Mouse (Mus musculus): Measurements from ENCODE around the gene Olfr922. TPM values are rescaled to one million over a fixed set of nuclear protein-coding genes. Genes with fewer than 3 reads are reported as not detected.

Olfr922 gene
- not detected in 2 replicates for polyA plus RNA-seq (2015; fragmentation: Nextera tagmentation; extraction: Ambion mirVana)

GRCm38 (mm10) chr9:38814314-38814713, at the start of gene Olfr922:
Olfr922 (plus strand) TSS chr9:38814614.
- no peak for ATAC-seq (ENCODE audit: insufficient read depth)
- WGBS (ENCODE audit: insufficient replicate concordance), result 39% methylated on average over 2 of the region's 2 CpGs
- H3K4me3 ChIP-seq (replicated peaks), result no peak within 1 kb of the TSS
- no peaks in the 10 kb centered on the region for H3K27me3 ChIP-seq
- H3K9ac ChIP-seq, result no peak within 1 kb of the TSS
- H3K9me3 ChIP-seq (replicated peaks), result no peaks in the 10 kb centered on the region
- no peaks in the 10 kb centered on the region for H3K4me1 ChIP-seq (replicated peaks)
- no peak within 1 kb of the TSS for H3K4me2 ChIP-seq
- no peaks in the 10 kb centered on the region for H3K36me3 ChIP-seq (replicated peaks)
- H3K27ac ChIP-seq (replicated peaks), result no peak within 1 kb of the TSS

DNA sequence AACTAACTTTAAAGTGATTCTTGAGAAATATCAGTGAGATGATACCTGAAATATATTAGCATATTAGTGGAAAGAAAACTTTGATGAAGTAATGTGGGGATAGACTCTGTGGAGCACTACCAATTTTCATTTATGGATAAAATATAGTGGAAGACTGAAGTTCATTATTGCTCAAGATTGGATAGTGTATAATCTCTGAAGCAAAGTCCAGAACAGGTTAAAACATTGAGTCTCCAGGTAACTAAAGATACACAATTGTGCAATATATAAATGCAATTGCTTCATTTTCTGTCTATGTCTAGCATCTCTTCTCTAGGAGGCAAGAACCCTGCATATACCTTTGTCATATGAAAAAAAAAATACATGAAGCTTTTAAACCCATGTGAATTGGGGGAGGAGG, 41.6 kb upstream of the Olfr922 start, which contains the start of gene Olfr921:
Olfr921 (plus strand) TSS at position 301 of the 400 bp plus-strand sequence.
- no peaks in the 10 kb centered on the region for H3K9me3 ChIP-seq (replicated peaks)
- H3K36me3 ChIP-seq (replicated peaks), result no peaks in the 10 kb centered on the region
- H3K27me3 ChIP-seq, result no peaks in the 10 kb centered on the region
- no peak within 1 kb of the TSS for H3K4me2 ChIP-seq
- no peak within 1 kb of the TSS for H3K9ac ChIP-seq
- H3K4me3 ChIP-seq (replicated peaks), result no peak within 1 kb of the TSS
- ATAC-seq (ENCODE audit: insufficient read depth), result no peak
- no peaks in the 10 kb centered on the region for H3K4me1 ChIP-seq (replicated peaks)
- no peak within 1 kb of the TSS for H3K27ac ChIP-seq (replicated peaks)

DNA sequence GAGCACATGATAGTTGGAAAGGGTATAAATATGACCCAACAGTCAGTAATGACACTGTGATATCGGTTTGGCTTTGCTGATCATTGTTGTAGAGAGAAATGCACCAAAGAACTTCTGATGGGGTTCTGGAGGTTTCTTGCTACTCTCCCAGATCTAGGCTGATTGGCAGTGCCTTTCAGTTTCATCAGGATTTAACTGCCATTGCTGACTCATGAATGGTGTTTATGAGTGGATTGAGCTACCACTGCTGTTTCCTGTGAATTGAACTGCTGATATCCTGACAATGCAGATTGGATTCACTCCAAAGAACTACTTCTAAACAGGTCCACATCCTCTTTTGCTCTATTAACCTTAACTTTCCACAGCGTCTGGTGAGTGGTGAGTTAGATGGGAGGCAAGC, 21.7 kb upstream of the Olfr922 start:
- no peaks in the 10 kb centered on the region for H3K36me3 ChIP-seq (replicated peaks)
- no peaks in the 10 kb centered on the region for H3K27me3 ChIP-seq
- no peaks in the 10 kb centered on the region for H3K9me3 ChIP-seq (replicated peaks)
- no peak overlapping the region for H3K27ac ChIP-seq (replicated peaks)
- no peak overlapping the region for H3K9ac ChIP-seq
- H3K4me1 ChIP-seq (replicated peaks), result no peaks in the 10 kb centered on the region
- H3K4me2 ChIP-seq, result no peak overlapping the region
- no peak for ATAC-seq (ENCODE audit: insufficient read depth)
- H3K4me3 ChIP-seq (replicated peaks), result no peak overlapping the region
- WGBS (ENCODE audit: insufficient replicate concordance), result 49% methylated on average over 2 of the region's 2 CpGs

DNA sequence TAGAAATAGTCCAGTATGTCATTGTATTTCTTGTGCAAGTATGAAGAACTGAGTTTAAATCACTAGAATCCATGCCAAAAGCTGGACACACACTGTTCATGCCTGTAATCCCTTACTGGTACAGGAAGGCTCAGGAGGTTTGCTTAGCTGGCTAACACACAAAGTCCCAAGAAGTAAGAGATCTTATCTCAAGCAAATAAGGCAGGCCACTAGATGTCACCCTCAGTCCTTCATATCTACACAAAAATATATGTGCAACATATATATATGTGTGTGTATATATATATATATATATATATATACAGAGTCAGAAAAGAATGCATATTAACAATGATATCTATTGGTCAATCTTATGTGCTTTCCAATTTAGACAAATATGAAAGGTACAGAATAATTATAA, 8.7 kb upstream of the Olfr922 start:
- H3K27ac ChIP-seq (replicated peaks), result no peak overlapping the region
- no peak overlapping the region for H3K9ac ChIP-seq
- H3K4me1 ChIP-seq (replicated peaks), result no peaks in the 10 kb centered on the region
- H3K9me3 ChIP-seq (replicated peaks), result no peaks in the 10 kb centered on the region
- ATAC-seq (ENCODE audit: insufficient read depth), result no peak
- H3K4me3 ChIP-seq (replicated peaks), result no peak overlapping the region
- H3K36me3 ChIP-seq (replicated peaks), result no peaks in the 10 kb centered on the region
- H3K4me2 ChIP-seq, result no peak overlapping the region
- no peaks in the 10 kb centered on the region for H3K27me3 ChIP-seq

GRCm38 (mm10) chr9:38815458-38815986, 1.1 kb downstream of the Olfr922 start:
- H3K4me3 ChIP-seq (replicated peaks), result no peak overlapping the region
- no peak for ATAC-seq (ENCODE audit: insufficient read depth)
- no peak overlapping the region for H3K4me2 ChIP-seq
- H3K36me3 ChIP-seq (replicated peaks), result no peaks in the 10 kb centered on the region
- no peak overlapping the region for H3K27ac ChIP-seq (replicated peaks)
- no peaks in the 10 kb centered on the region for H3K4me1 ChIP-seq (replicated peaks)
- H3K9me3 ChIP-seq (replicated peaks), result no peaks in the 10 kb centered on the region
- WGBS (ENCODE audit: insufficient replicate concordance), result 65% methylated on average over 1 of the region's 1 CpGs
- no peaks in the 10 kb centered on the region for H3K27me3 ChIP-seq
- H3K9ac ChIP-seq, result no peak overlapping the region

- WGBS (ENCODE audit: insufficient replicate concordance), result 64% methylated on average over 1 of the region's 1 CpGs
- no peaks in the 10 kb centered on the region for H3K36me3 ChIP-seq (replicated peaks)
- H3K4me3 ChIP-seq (replicated peaks), result no peak within 1 kb of the TSS
- no peaks in the 10 kb centered on the region for H3K9me3 ChIP-seq (replicated peaks)
- ATAC-seq (ENCODE audit: insufficient read depth), result no peak
- no peak within 1 kb of the TSS for H3K27ac ChIP-seq (replicated peaks)
- H3K9ac ChIP-seq, result no peak within 1 kb of the TSS
- H3K4me1 ChIP-seq (replicated peaks), result no peaks in the 10 kb centered on the region
- no peak within 1 kb of the TSS for H3K4me2 ChIP-seq
- H3K27me3 ChIP-seq, result no peaks in the 10 kb centered on the region
Observed at GRCm38 (mm10) chr9:38826245-38826644, 11.8 kb downstream of the Olfr922 start, which contains the start of gene Olfr923. Olfr923 (plus strand) TSS chr9:38826545.

GRCm38 (mm10) chr9:38833027-38833426, 18.6 kb downstream of the Olfr922 start:
- H3K4me3 ChIP-seq (replicated peaks), result no peak overlapping the region
- no peak overlapping the region for H3K9ac ChIP-seq
- no peak overlapping the region for H3K4me2 ChIP-seq
- no peak overlapping the region for H3K27ac ChIP-seq (replicated peaks)
- no peaks in the 10 kb centered on the region for H3K27me3 ChIP-seq
- ATAC-seq (ENCODE audit: insufficient read depth), result no peak
- H3K9me3 ChIP-seq (replicated peaks), result no peaks in the 10 kb centered on the region
- H3K4me1 ChIP-seq (replicated peaks), result no peaks in the 10 kb centered on the region
- H3K36me3 ChIP-seq (replicated peaks), result no peaks in the 10 kb centered on the region
- 63% methylated on average over 2 of the region's 2 CpGs for WGBS (ENCODE audit: insufficient replicate concordance)

DNA sequence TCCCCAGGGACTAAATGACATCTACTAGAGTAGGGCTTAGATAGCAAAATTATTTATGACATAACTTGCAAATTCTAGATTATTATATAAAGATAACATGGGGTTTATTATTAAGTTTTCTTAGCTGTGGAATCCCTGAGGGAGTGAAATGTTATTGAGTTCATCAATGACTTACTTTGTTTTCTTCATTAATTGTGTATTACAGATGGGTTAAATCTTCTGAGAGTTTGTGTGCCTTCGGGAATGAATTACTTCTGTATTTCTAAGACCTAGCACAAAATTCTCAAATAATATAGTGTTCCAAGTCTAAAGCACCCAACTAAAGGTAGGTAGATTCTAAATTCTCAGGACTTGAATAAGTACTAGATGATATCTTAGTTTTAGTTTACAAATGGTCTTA, 29.7 kb downstream of the Olfr922 start, which contains the start of gene Olfr924:
Olfr924 (plus strand) TSS at position 301 of the 400 bp plus-strand sequence.
- H3K4me3 ChIP-seq (replicated peaks), result no peak within 1 kb of the TSS
- H3K4me2 ChIP-seq, result no peak within 1 kb of the TSS
- no peak for ATAC-seq (ENCODE audit: insufficient read depth)
- H3K4me1 ChIP-seq (replicated peaks), result no peaks in the 10 kb centered on the region
- H3K9ac ChIP-seq, result no peak within 1 kb of the TSS
- H3K27me3 ChIP-seq, result no peaks in the 10 kb centered on the region
- H3K27ac ChIP-seq (replicated peaks), result no peak within 1 kb of the TSS
- 44% methylated on average over 1 of the region's 1 CpGs for WGBS (ENCODE audit: insufficient replicate concordance)
- H3K36me3 ChIP-seq (replicated peaks), result no peaks in the 10 kb centered on the region
- no peaks in the 10 kb centered on the region for H3K9me3 ChIP-seq (replicated peaks)

DNA sequence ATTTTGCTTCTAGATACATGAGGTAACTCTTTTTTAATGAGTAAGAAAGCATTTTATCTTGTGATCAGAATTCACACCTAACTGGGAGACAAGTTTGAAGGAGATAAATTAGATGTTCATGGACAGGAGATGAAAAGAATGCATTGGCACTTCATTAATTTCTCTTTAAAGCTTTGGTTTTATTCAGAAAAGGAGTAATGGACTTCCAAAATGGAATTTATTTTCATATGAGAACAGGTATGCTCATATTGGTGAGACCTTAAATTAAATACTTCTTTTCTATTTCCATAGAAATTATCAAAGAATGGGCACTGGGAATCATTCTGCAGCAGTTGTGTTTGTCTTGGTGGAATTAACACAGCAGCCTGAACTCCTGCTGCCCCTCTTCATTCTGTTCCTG, 40.3 kb downstream of the Olfr922 start, which contains the start of gene Olfr26:
Olfr26 (plus strand) TSS at position 301 of the 400 bp plus-strand sequence.
- Histone ChIP-seq H3K9me3 (replicated peaks) (no peaks in the 10 kb centered on the region), H3K36me3 (replicated peaks) (no peaks in the 10 kb centered on the region), H3K9ac (no peak within 1 kb of the TSS), H3K4me2 (no peak within 1 kb of the TSS), H3K27ac (replicated peaks) (no peak within 1 kb of the TSS), H3K4me1 (replicated peaks) (no peaks in the 10 kb centered on the region), H3K4me3 (replicated peaks) (no peak within 1 kb of the TSS), H3K27me3 (no peaks in the 10 kb centered on the region)
- no peak for ATAC-seq (ENCODE audit: insufficient read depth)

Other genes with a start within 250 kb of the Olfr922 start
- gene Olfr912, start 234.4 kb upstream of the Olfr922 start, polyA plus RNA-seq (2015; fragmentation: Nextera tagmentation; extraction: Ambion mirVana), result not detected in 2 replicates
- gene Olfr913, start 221.9 kb upstream of the Olfr922 start, polyA plus RNA-seq (2015; fragmentation: Nextera tagmentation; extraction: Ambion mirVana), result not detected in 2 replicates
- not detected in 2 replicates for gene Olfr914, start 209.5 kb upstream of the Olfr922 start, polyA plus RNA-seq (2015; fragmentation: Nextera tagmentation; extraction: Ambion mirVana)
- not detected in 2 replicates for gene Olfr916, start 154.7 kb upstream of the Olfr922 start, polyA plus RNA-seq (2015; fragmentation: Nextera tagmentation; extraction: Ambion mirVana)
- gene Olfr917, start 148.8 kb upstream of the Olfr922 start, polyA plus RNA-seq (2015; fragmentation: Nextera tagmentation; extraction: Ambion mirVana), result not detected in 2 replicates
- gene Olfr918, start 140.0 kb upstream of the Olfr922 start, polyA plus RNA-seq (2015; fragmentation: Nextera tagmentation; extraction: Ambion mirVana), result not detected in 2 replicates
- gene Olfr919, start 110.9 kb upstream of the Olfr922 start, polyA plus RNA-seq (2015; fragmentation: Nextera tagmentation; extraction: Ambion mirVana), result not detected in 2 replicates
- gene Vwa5a, start 96.3 kb upstream of the Olfr922 start, polyA plus RNA-seq (2015; fragmentation: Nextera tagmentation; extraction: Ambion mirVana), result 7.8 and 8.2 TPM in 2 replicates
- 0.02 TPM in 1 of 2 replicates, not detected in the other for gene Olfr920, start 62.3 kb upstream of the Olfr922 start, polyA plus RNA-seq (2015; fragmentation: Nextera tagmentation; extraction: Ambion mirVana)
- not detected in 2 replicates for gene Olfr921, start 41.5 kb upstream of the Olfr922 start, polyA plus RNA-seq (2015; fragmentation: Nextera tagmentation; extraction: Ambion mirVana)
- gene Olfr923, start 11.9 kb downstream of the Olfr922 start, polyA plus RNA-seq (2015; fragmentation: Nextera tagmentation; extraction: Ambion mirVana), result 0.03 TPM in 1 of 2 replicates, not detected in the other
- not detected in 2 replicates for gene Olfr924, start 29.8 kb downstream of the Olfr922 start, polyA plus RNA-seq (2015; fragmentation: Nextera tagmentation; extraction: Ambion mirVana)
- gene Olfr26, start 40.4 kb downstream of the Olfr922 start, polyA plus RNA-seq (2015; fragmentation: Nextera tagmentation; extraction: Ambion mirVana), result not detected in 2 replicates
- gene Olfr926, start 62.5 kb downstream of the Olfr922 start, polyA plus RNA-seq (2015; fragmentation: Nextera tagmentation; extraction: Ambion mirVana), result not detected in 2 replicates
- gene Olfr930, start 115.2 kb downstream of the Olfr922 start, polyA plus RNA-seq (2015; fragmentation: Nextera tagmentation; extraction: Ambion mirVana), result not detected in 2 replicates
- not detected in 2 replicates for gene Olfr933, start 157.7 kb downstream of the Olfr922 start, polyA plus RNA-seq (2015; fragmentation: Nextera tagmentation; extraction: Ambion mirVana)
- not detected in 2 replicates for gene Olfr934, start 173.7 kb downstream of the Olfr922 start, polyA plus RNA-seq (2015; fragmentation: Nextera tagmentation; extraction: Ambion mirVana)
- not detected in 2 replicates for gene Olfr935, start 185.1 kb downstream of the Olfr922 start, polyA plus RNA-seq (2015; fragmentation: Nextera tagmentation; extraction: Ambion mirVana)
- not detected in 2 replicates for gene Olfr146, start 208.8 kb downstream of the Olfr922 start, polyA plus RNA-seq (2015; fragmentation: Nextera tagmentation; extraction: Ambion mirVana)

Data from liver, embryonic 15.5 days (tissue).